Mouse (Mus musculus) adrenal gland, adult 18-20 months (tissue): ENCODE data around the gene Itfg2. TPM values are rescaled to one million over a fixed set of nuclear protein-coding genes. Genes with fewer than 3 reads are reported as not detected.

ENCODE experiments used
- DNase-seq, 2 experiments: peaks; one replicate each; pipeline ENCODE4 v3.0.0; 2021 to 2022; ENCODE audit warnings: low spot score in 2 of 2
- total RNA-seq, 2 experiments: library from RNA; stranded (reverse); gene quantifications; 1 replicate in 1 of 2; 2 replicates in 1 of 2; pipeline ENCODE4 v1.2.3; 2021

The Itfg2 gene
- total RNA-seq, 2 experiments from 2014 or later: 16.4 to 27.2 TPM

DNA sequence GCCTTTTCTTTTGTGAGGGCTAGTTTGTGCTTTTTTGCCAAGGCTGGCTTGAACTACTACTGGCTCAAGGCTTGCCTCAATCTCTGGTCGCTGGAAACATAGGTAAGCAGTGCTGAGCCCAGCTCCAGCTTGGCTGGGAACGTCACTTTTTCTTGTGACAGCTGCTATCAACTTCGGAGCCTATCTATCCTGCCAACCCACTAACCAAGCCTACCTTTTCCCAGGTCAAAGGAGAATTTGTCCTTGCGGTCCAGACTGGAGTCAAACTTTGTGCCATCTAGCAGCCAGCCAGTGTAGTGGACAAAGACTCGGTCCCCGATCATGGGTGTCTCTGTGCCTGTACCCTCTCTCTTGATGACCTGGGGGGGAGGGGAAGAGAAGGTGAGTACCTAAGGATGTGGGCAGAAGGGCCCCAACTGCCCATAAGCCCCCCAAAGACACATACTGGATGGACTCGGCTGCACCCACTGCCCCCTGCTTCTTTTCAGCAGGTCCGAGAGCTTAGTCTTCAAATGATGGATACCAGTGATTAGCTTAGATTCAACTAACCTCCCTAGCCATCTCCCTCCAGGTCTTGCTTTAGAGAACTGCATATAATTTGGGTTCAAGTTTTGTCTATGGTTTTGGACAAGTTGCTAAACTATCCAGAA, 11.8 kb upstream of the Itfg2 start:
- no peak for DNase-seq

DNA sequence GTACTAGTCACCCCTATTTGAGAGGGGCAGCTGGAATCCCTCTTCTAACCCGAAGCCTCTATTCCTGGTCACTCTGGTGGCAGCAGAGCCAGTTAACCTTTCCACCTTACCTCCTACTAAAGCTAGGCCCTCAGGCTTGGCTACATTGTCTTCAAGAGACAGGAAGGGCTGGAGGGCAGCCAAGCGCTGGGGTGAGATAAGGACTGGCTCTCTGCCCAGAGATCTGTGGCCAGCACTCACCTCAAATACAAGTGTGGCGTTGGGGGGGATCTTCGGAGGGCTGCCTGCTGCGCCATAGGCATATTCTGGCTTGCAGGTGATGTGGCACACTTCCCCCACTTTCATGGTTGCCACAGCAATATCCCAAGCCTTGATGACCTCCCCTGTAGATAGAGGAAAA, 10.7 kb upstream of the Itfg2 start:
- DNase-seq: peak; percentile 76 to 84

- no peak for DNase-seq
Measured at GRCm38 (mm10) chr6:128433566-128433965, 8.8 kb upstream of the Itfg2 start.

- DNase-seq: no peak
Measured at GRCm38 (mm10) chr6:128432356-128432915, 7.7 kb upstream of the Itfg2 start.

DNA sequence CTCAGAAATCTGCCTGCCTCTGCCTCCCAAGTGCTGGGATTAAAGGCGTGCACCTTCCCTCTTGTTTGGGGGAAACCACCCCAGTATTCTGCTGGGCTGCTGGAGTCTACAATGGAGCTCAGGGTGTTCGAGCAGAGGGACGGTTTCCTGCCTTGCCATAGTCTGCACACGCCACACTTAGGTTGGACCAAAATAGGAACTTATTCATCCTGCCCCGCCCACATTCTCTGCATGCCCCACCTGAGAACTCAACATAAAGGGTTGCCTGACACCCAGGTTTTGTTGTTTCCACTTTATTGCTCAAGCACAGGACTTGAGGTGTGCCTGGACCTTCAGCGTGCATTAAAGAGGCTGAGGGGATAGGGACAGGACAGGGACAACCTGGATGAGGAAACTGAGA, 5.1 kb upstream of the Itfg2 start:
- no peak for DNase-seq

GRCm38 (mm10) chr6:128429300-128429699, 4.6 kb upstream of the Itfg2 start:
- no peak for DNase-seq

DNA sequence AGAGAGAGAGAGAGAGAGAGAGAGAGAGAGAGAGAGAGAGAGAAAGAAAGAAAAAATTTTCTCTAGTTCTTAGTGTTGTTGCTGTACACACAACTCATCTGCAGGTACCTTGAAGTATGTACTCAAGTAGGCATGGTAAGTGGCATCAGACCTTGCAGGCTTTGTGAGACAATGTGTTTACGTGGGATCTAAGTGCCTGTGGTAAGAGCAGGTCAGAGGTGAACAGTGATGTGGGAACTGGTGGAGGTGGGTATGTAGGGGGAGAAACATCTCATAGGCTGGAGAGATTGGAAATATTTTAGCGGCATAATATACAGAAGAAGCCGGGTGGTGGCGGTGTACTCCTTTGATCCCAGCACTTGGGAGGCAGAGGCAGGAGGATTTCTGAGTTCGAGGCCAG, 2.8 kb upstream of the Itfg2 start:
- no peak for DNase-seq

DNA sequence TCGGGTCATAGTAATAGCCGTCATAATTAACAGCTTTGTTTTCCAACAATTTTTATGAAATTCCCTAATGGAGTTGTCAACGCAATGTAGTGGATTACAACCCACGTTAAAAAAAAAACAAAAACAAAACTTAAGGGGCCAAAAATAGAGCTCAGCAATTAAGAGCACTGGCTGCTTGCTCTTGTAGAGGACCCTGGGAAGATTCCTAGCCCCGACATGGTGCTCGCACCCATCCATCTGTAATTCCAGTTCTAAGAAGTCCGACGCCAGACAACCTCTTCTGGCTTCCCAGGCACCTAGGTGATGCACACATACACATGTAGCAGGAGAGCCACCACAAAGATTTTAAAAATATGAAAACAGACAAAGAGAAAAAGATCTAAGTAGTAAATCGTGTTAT, 315 bp upstream of the Itfg2 start:
- no peak for DNase-seq

GRCm38 (mm10) chr6:128423496-128424268, 1.0 kb downstream of the Itfg2 start:
- no peak for DNase-seq

DNA sequence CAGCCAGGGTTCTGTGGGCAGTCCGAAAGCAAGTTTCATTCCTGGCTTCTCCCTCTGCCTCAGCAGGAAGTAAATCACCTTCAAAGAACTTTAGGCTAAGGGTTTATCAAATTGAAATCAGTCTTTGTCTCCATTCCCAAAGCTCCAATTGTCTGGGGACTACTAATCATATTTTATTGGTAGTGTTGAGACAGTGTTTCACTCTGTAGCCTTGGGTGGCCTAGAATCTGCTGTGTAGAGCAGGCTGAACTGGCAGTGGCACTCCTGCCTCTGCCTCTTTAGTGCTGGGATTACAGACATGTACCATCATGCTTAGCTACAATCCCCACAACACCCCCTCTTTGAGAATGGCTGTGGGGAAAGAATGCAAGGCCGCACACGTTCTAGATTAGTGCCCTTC, 3.3 kb downstream of the Itfg2 start:
- no peak for DNase-seq

DNA sequence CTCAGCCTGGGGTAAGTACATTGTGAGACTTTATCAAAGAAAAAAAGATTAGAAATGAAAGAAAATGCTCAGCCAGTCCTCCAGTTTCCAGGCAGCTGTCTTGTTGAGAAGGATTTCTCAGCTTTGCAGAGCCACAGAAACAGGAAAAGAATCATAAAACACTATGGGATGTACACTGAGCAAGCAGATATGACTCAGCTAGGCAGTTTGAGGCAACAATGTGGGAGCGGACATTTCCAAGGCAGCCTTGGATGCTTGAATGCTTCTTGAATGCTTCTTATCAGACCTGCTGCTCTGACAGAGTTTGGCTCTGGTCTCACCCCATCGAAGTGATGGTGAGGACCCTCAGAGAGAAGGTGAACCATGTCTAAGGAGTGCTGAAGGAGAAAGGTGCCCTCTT, 3.7 kb downstream of the Itfg2 start:
- DNase-seq: no peak

DNA sequence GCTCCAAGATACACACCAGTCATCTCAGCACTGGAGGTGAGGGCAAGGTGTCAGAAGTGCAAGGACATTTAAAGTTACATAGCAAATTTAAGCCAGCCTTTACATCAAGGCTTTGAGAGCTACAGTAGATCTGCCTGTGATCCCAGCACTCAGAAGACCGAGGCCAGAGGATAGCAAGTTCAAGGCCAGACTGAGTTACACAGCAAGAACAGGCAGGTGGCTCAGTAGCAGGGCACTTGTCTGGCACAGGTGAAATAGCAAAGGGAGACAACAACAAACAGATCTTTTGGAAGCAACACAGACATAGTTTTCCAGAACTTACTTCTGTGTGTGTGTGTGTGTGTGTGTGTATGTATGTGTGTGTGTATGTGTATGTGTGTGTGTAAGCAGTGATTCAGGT, 6.7 kb downstream of the Itfg2 start:
- DNase-seq: no peak

GRCm38 (mm10) chr6:128416169-128416568, 8.6 kb downstream of the Itfg2 start:
- DNase-seq: no peak

GRCm38 (mm10) chr6:128411115-128411514, 13.6 kb downstream of the Itfg2 start:
- peak; percentile 73 to 87 for DNase-seq

DNA sequence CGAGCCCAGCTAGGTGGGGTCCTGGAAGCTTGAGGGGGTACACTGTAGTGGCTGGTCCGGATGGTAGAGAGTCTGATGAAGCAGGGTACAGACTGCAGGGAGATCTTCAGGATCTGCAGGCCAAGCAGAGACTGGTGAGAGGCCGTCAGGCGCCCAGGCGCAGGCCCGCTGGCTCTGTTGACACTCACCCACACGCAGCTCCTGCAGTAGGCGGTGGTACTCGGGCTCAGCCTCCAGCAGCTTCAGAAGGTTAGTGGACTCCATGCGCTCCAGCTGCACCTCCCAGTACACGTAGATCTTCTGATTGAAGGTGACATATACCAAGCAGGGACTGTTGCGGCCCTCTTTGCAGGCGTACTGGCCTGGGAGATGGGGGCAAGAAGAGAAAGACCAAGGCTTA, 14.4 kb downstream of the Itfg2 start:
- no peak for DNase-seq

DNA sequence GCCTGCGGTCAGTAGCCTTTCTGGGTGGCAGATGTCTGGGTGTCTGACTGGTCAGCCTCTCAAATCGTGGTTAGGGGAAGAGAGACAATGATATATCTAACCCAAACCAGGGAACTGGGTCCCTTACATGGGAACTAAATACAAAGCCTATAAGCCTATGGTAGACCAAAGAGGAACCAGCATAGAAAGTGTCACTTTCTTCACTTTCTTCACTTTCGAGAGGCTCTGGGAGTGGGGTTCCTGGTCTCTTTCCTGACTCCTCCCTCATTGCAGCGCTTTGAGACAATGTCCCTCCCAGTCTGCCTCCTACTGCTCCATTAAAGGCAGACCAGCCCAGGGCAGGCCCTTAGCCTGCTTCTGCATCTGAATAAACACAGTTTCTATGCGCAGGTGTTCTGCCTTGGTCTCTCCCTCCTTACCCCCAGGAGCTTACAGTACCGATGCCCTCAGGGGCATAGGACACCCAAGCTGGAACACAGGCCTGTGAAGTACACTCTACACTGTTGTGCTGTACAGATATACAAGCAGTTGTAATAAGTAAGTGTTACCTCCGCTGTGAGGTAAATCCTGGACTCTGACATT, 16.1 kb downstream of the Itfg2 start:
- no peak for DNase-seq

GRCm38 (mm10) chr6:128404708-128405107, 20.0 kb downstream of the Itfg2 start:
- DNase-seq: no peak

- no peak for DNase-seq
Measured at GRCm38 (mm10) chr6:128399421-128400185, 25.1 kb downstream of the Itfg2 start.

- no peak for DNase-seq
Measured at GRCm38 (mm10) chr6:128398996-128399395, 25.7 kb downstream of the Itfg2 start, which contains the start of gene Nrip2. TSS of gene Nrip2 (plus strand) at chr6:128399296.

DNA sequence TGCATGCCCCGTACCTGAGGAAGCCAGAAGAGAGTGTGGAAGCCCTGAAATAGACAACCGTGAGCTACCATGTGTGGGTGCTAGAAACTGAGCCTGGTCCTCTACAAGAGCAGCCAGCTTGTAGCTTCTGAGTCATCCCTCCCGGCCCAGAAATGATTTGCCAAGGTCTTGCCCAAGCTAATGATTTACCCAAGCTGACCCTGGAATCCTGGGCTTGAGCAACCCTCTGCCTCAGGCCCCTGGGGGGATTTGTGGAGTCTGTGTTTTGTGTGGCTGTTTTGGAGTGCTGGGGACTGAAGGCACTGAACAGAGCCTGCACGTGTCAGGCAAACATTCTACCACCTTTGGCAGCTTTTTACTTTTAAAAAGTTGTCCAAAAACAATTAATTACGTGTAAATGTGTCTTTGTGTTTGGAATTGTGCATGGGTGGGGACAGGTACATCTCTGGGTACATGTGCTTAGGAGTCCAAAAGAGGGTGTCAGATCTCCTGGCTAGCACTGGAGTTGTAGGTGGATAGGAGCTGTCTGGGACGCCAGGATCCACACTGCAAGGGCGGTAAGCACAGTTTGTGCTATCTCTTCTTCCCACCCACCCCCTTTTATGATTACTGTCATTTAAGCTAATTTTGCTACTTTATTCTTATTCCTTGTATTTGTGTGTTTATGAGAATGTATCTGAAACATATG, 27.0 kb downstream of the Itfg2 start:
- no peak for DNase-seq

- no peak for DNase-seq
Measured at GRCm38 (mm10) chr6:128390683-128391082, 34.0 kb downstream of the Itfg2 start.
